Mouse (Mus musculus): ENCODE data around the gene Krtap1-4. TPM values are rescaled to one million over a fixed set of nuclear protein-coding genes. Genes with fewer than 3 reads are reported as not detected.

Gene Krtap1-4
- total and polyA plus RNA-seq, 2 experiments from 2014 or later, result not detected

DNA sequence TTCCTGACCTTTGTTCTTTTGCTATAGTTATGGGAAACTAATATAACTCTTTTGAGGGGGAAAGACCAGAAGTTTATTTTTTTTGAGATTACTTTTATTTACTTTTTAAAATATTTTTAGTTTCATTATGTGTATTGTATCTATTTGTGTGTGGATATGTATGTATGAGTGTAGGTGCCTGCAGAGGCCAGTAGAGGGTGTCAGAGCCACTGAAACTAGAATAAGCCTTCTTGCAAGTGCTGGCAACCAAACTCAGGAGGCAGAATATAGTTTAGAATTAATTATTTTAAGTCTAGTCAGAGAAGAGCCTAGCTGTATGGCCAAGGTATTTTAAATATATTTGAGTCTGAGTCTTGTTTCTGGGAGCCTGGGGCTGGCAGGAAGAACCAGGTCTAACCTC lies 35.6 kb downstream of the Krtap1-4 start:
- Histone ChIP-seq H3K4me2 (ENCODE audit: low read depth, low read length) (no peak overlapping the region), H3K27ac (ENCODE audit: low read depth) (no peak overlapping the region), H3K9ac (replicated peaks; ENCODE audit: low read depth, low read length) (no peak overlapping the region), H3K27me3 (ENCODE audit: control insufficient read depth, insufficient read depth, low read length) (no peaks in the 10 kb centered on the region), H3K36me3 (replicated peaks; ENCODE audit: control insufficient read depth, insufficient read depth, low read length) (no peaks in the 10 kb centered on the region), H3K9me3 (replicated peaks; ENCODE audit: control insufficient read depth, low read length) (0 out of 2 replicates have a peak, but pooled peaks cover 4% of the 10 kb centered on the region), H3K4me3 (ENCODE audit: low read depth, low read length) (no peak overlapping the region), H3K4me1 (ENCODE audit: control insufficient read depth, insufficient read depth) (no peaks in the 10 kb centered on the region)
- DNase-seq (ENCODE audit: low spot score) (no peak), ATAC-seq (ENCODE audit: insufficient read depth, low read depth) (no peak)
- TF ChIP-seq CTCF (IDR thresholded peaks at IDR 0.05; ENCODE audit: low read depth) (no peak), EP300 (IDR thresholded peaks at IDR 0.05; ENCODE audit: low read depth) (no peak)

- H3K36me3 ChIP-seq (replicated peaks; ENCODE audit: control insufficient read depth, insufficient read depth, low read length), result no peaks in the 10 kb centered on the region
- H3K9me3 ChIP-seq (replicated peaks; ENCODE audit: control insufficient read depth, low read length), result no peaks in the 10 kb centered on the region
- H3K4me3 ChIP-seq (ENCODE audit: low read depth, low read length), result no peak overlapping the region
- 46% methylated on average over 9 of the region's 9 CpGs for WGBS
- no peak overlapping the region for H3K27ac ChIP-seq (ENCODE audit: low read depth)
- H3K27me3 ChIP-seq (ENCODE audit: control insufficient read depth, insufficient read depth, low read length), result no peaks in the 10 kb centered on the region
- H3K4me2 ChIP-seq (ENCODE audit: low read depth, low read length), result no peak overlapping the region
- no peaks in the 10 kb centered on the region for H3K4me1 ChIP-seq (ENCODE audit: control insufficient read depth, insufficient read depth)
- TF ChIP-seq EP300 (IDR thresholded peaks at IDR 0.05; ENCODE audit: low read depth), result no peak
- no peak for TF ChIP-seq CTCF (IDR thresholded peaks at IDR 0.05; ENCODE audit: low read depth)
- ATAC-seq (ENCODE audit: insufficient read depth, low read depth) (no peak), DNase-seq (ENCODE audit: low spot score) (no peak)
- H3K9ac ChIP-seq (replicated peaks; ENCODE audit: low read depth, low read length), result no peak overlapping the region
Observed at GRCm38 (mm10) chr11:99539721-99540120, 43.7 kb downstream of the Krtap1-4 start.

Other genes with a start within 250 kb of the Krtap1-4 start
Only the 30 nearest of the 36 such genes appear.
- gene Krt28, start 208.8 kb downstream of the Krtap1-4 start, total RNA-seq (2014; rRNA removed; ENCODE audit: low replicate concordance), result 3.1 TPM in 1 of 2 replicates, not detected in the other
- 0.10 and 0.14 TPM in 2 replicates for gene Krt28, start 208.8 kb downstream of the Krtap1-4 start, polyA plus RNA-seq (2015; fragmentation: Nextera tagmentation; extraction: Ambion mirVana)
- 0.31 and 0.84 TPM in 2 replicates for gene Krt10, start 194.3 kb downstream of the Krtap1-4 start, total RNA-seq (2014; rRNA removed; ENCODE audit: low replicate concordance)
- gene Krt10, start 194.3 kb downstream of the Krtap1-4 start, polyA plus RNA-seq (2015; fragmentation: Nextera tagmentation; extraction: Ambion mirVana), result 20.4 and 22.6 TPM in 2 replicates
- not detected in 2 replicates for gene Krt12, start 161.4 kb downstream of the Krtap1-4 start, total RNA-seq (2014; rRNA removed; ENCODE audit: low replicate concordance)
- not detected in 2 replicates for gene Krt12, start 161.4 kb downstream of the Krtap1-4 start, polyA plus RNA-seq (2015; fragmentation: Nextera tagmentation; extraction: Ambion mirVana)
- not detected in 2 replicates for gene Krt20, start 145.5 kb downstream of the Krtap1-4 start, total RNA-seq (2014; rRNA removed; ENCODE audit: low replicate concordance)
- 0.26 and 0.38 TPM in 2 replicates for gene Krt20, start 145.5 kb downstream of the Krtap1-4 start, polyA plus RNA-seq (2015; fragmentation: Nextera tagmentation; extraction: Ambion mirVana)
- not detected in 2 replicates for gene Krt23, start 90.5 kb downstream of the Krtap1-4 start, total RNA-seq (2014; rRNA removed; ENCODE audit: low replicate concordance)
- 0.07 and 0.12 TPM in 2 replicates for gene Krt23, start 90.5 kb downstream of the Krtap1-4 start, polyA plus RNA-seq (2015; fragmentation: Nextera tagmentation; extraction: Ambion mirVana)
- gene Krt39, start 62.3 kb downstream of the Krtap1-4 start, total RNA-seq (2014; rRNA removed; ENCODE audit: low replicate concordance), result not detected in 2 replicates
- gene Krt39, start 62.3 kb downstream of the Krtap1-4 start, polyA plus RNA-seq (2015; fragmentation: Nextera tagmentation; extraction: Ambion mirVana), result not detected in 2 replicates
- gene Krt40, start 40.5 kb downstream of the Krtap1-4 start, total RNA-seq (2014; rRNA removed; ENCODE audit: low replicate concordance), result not detected in 2 replicates
- not detected in 2 replicates for gene Krt40, start 40.5 kb downstream of the Krtap1-4 start, polyA plus RNA-seq (2015; fragmentation: Nextera tagmentation; extraction: Ambion mirVana)
- not detected in 2 replicates for gene Krtap3-3, start 32.8 kb downstream of the Krtap1-4 start, total RNA-seq (2014; rRNA removed; ENCODE audit: low replicate concordance)
- gene Krtap3-3, start 32.8 kb downstream of the Krtap1-4 start, polyA plus RNA-seq (2015; fragmentation: Nextera tagmentation; extraction: Ambion mirVana), result not detected in 2 replicates
- gene Krtap3-2, start 26.8 kb downstream of the Krtap1-4 start, total RNA-seq (2014; rRNA removed; ENCODE audit: low replicate concordance), result not detected in 2 replicates
- not detected in 2 replicates for gene Krtap3-2, start 26.8 kb downstream of the Krtap1-4 start, polyA plus RNA-seq (2015; fragmentation: Nextera tagmentation; extraction: Ambion mirVana)
- gene Gm11939, start 24.2 kb downstream of the Krtap1-4 start, total RNA-seq (2014; rRNA removed; ENCODE audit: low replicate concordance), result not detected in 2 replicates
- not detected in 2 replicates for gene Gm11939, start 24.2 kb downstream of the Krtap1-4 start, polyA plus RNA-seq (2015; fragmentation: Nextera tagmentation; extraction: Ambion mirVana)
- gene Krtap3-1, start 17.0 kb downstream of the Krtap1-4 start, total RNA-seq (2014; rRNA removed; ENCODE audit: low replicate concordance), result not detected in 2 replicates
- not detected in 2 replicates for gene Krtap3-1, start 17.0 kb downstream of the Krtap1-4 start, polyA plus RNA-seq (2015; fragmentation: Nextera tagmentation; extraction: Ambion mirVana)
- gene Krtap1-5, start 2.6 kb downstream of the Krtap1-4 start, total RNA-seq (2014; rRNA removed; ENCODE audit: low replicate concordance), result not detected in 2 replicates
- not detected in 2 replicates for gene Krtap1-5, start 2.6 kb downstream of the Krtap1-4 start, polyA plus RNA-seq (2015; fragmentation: Nextera tagmentation; extraction: Ambion mirVana)
- not detected in 2 replicates for gene Krtap1-3, start 7.7 kb upstream of the Krtap1-4 start, total RNA-seq (2014; rRNA removed; ENCODE audit: low replicate concordance)
- not detected in 2 replicates for gene Krtap1-3, start 7.7 kb upstream of the Krtap1-4 start, polyA plus RNA-seq (2015; fragmentation: Nextera tagmentation; extraction: Ambion mirVana)
- gene Krtap9-3, start 14.5 kb upstream of the Krtap1-4 start, total RNA-seq (2014; rRNA removed; ENCODE audit: low replicate concordance), result not detected in 2 replicates
- gene Krtap9-3, start 14.5 kb upstream of the Krtap1-4 start, polyA plus RNA-seq (2015; fragmentation: Nextera tagmentation; extraction: Ambion mirVana), result not detected in 2 replicates
- not detected in 2 replicates for gene Gm11938, start 19.7 kb upstream of the Krtap1-4 start, total RNA-seq (2014; rRNA removed; ENCODE audit: low replicate concordance)
- gene Gm11938, start 19.7 kb upstream of the Krtap1-4 start, polyA plus RNA-seq (2015; fragmentation: Nextera tagmentation; extraction: Ambion mirVana), result not detected in 2 replicates
- gene Gm11937, start 26.5 kb upstream of the Krtap1-4 start, total RNA-seq (2014; rRNA removed; ENCODE audit: low replicate concordance), result not detected in 2 replicates
- not detected in 2 replicates for gene Gm11937, start 26.5 kb upstream of the Krtap1-4 start, polyA plus RNA-seq (2015; fragmentation: Nextera tagmentation; extraction: Ambion mirVana)
- not detected in 2 replicates for gene Krtap2-4, start 31.2 kb upstream of the Krtap1-4 start, total RNA-seq (2014; rRNA removed; ENCODE audit: low replicate concordance)
- gene Krtap2-4, start 31.2 kb upstream of the Krtap1-4 start, polyA plus RNA-seq (2015; fragmentation: Nextera tagmentation; extraction: Ambion mirVana), result not detected in 2 replicates
- not detected in 2 replicates for gene Gm11562, start 36.8 kb upstream of the Krtap1-4 start, total RNA-seq (2014; rRNA removed; ENCODE audit: low replicate concordance)
- not detected in 2 replicates for gene Gm11562, start 36.8 kb upstream of the Krtap1-4 start, polyA plus RNA-seq (2015; fragmentation: Nextera tagmentation; extraction: Ambion mirVana)
- gene Krtap4-1, start 44.6 kb upstream of the Krtap1-4 start, total RNA-seq (2014; rRNA removed; ENCODE audit: low replicate concordance), result not detected in 2 replicates
- not detected in 2 replicates for gene Krtap4-1, start 44.6 kb upstream of the Krtap1-4 start, polyA plus RNA-seq (2015; fragmentation: Nextera tagmentation; extraction: Ambion mirVana)
- gene Krtap4-2, start 51.4 kb upstream of the Krtap1-4 start, total RNA-seq (2014; rRNA removed; ENCODE audit: low replicate concordance), result not detected in 2 replicates
- gene Krtap4-2, start 51.4 kb upstream of the Krtap1-4 start, polyA plus RNA-seq (2015; fragmentation: Nextera tagmentation; extraction: Ambion mirVana), result not detected in 2 replicates
- not detected in 2 replicates for gene Krtap4-7, start 60.4 kb upstream of the Krtap1-4 start, total RNA-seq (2014; rRNA removed; ENCODE audit: low replicate concordance)
- gene Krtap4-7, start 60.4 kb upstream of the Krtap1-4 start, polyA plus RNA-seq (2015; fragmentation: Nextera tagmentation; extraction: Ambion mirVana), result not detected in 2 replicates
- gene Gm11555, start 66.6 kb upstream of the Krtap1-4 start, total RNA-seq (2014; rRNA removed; ENCODE audit: low replicate concordance), result not detected in 2 replicates
- gene Gm11555, start 66.6 kb upstream of the Krtap1-4 start, polyA plus RNA-seq (2015; fragmentation: Nextera tagmentation; extraction: Ambion mirVana), result not detected in 2 replicates
- not detected in 2 replicates for gene Gm11563, start 75.3 kb upstream of the Krtap1-4 start, total RNA-seq (2014; rRNA removed; ENCODE audit: low replicate concordance)
- not detected in 2 replicates for gene Gm11563, start 75.3 kb upstream of the Krtap1-4 start, polyA plus RNA-seq (2015; fragmentation: Nextera tagmentation; extraction: Ambion mirVana)
- not detected in 2 replicates for gene Krtap4-6, start 82.3 kb upstream of the Krtap1-4 start, total RNA-seq (2014; rRNA removed; ENCODE audit: low replicate concordance)
- gene Krtap4-6, start 82.3 kb upstream of the Krtap1-4 start, polyA plus RNA-seq (2015; fragmentation: Nextera tagmentation; extraction: Ambion mirVana), result not detected in 2 replicates
- gene Gm14190, start 107.1 kb upstream of the Krtap1-4 start, total RNA-seq (2014; rRNA removed; ENCODE audit: low replicate concordance), result not detected in 2 replicates
- not detected in 2 replicates for gene Gm14190, start 107.1 kb upstream of the Krtap1-4 start, polyA plus RNA-seq (2015; fragmentation: Nextera tagmentation; extraction: Ambion mirVana)
- gene Gm14180, start 150.6 kb upstream of the Krtap1-4 start, total RNA-seq (2014; rRNA removed; ENCODE audit: low replicate concordance), result not detected in 2 replicates
- not detected in 2 replicates for gene Gm14180, start 150.6 kb upstream of the Krtap1-4 start, polyA plus RNA-seq (2015; fragmentation: Nextera tagmentation; extraction: Ambion mirVana)
- gene Gm11595, start 189.3 kb upstream of the Krtap1-4 start, total RNA-seq (2014; rRNA removed; ENCODE audit: low replicate concordance), result not detected in 2 replicates
- gene Gm11595, start 189.3 kb upstream of the Krtap1-4 start, polyA plus RNA-seq (2015; fragmentation: Nextera tagmentation; extraction: Ambion mirVana), result not detected in 2 replicates
- not detected in 2 replicates for gene Krtap4-8, start 197.1 kb upstream of the Krtap1-4 start, total RNA-seq (2014; rRNA removed; ENCODE audit: low replicate concordance)
- gene Krtap4-8, start 197.1 kb upstream of the Krtap1-4 start, polyA plus RNA-seq (2015; fragmentation: Nextera tagmentation; extraction: Ambion mirVana), result not detected in 2 replicates
- gene Krtap4-9, start 201.5 kb upstream of the Krtap1-4 start, total RNA-seq (2014; rRNA removed; ENCODE audit: low replicate concordance), result not detected in 2 replicates
- not detected in 2 replicates for gene Krtap4-9, start 201.5 kb upstream of the Krtap1-4 start, polyA plus RNA-seq (2015; fragmentation: Nextera tagmentation; extraction: Ambion mirVana)
- not detected in 2 replicates for gene Gm11596, start 209.8 kb upstream of the Krtap1-4 start, total RNA-seq (2014; rRNA removed; ENCODE audit: low replicate concordance)
- gene Gm11596, start 209.8 kb upstream of the Krtap1-4 start, polyA plus RNA-seq (2015; fragmentation: Nextera tagmentation; extraction: Ambion mirVana), result not detected in 2 replicates

Measured in heart, postnatal 0 days (tissue).